Mouse (Mus musculus) megakaryocyte, embryonic 14.5 days (primary cell): ENCODE results near the gene Apopt1.

Source experiments
- FLI1 ChIP-seq: IDR thresholded peaks from 2 replicates; pipeline ENCODE4 v1.6.1; 2012; ENCODE audit warnings: low read length, inconsistent platforms, mixed read lengths
- GATA1 ChIP-seq: IDR thresholded peaks from 3 replicates; pipeline ENCODE4 v1.6.1; 2012; ENCODE audit warnings: mixed read lengths, low read length, inconsistent platforms, borderline replicate concordance

GRCm38 (mm10) chr12:111692899-111693298 lies 20.2 kb upstream of the Apopt1 start:
- TF ChIP-seq GATA1 (no peak), FLI1 (no peak)
